Mouse (Mus musculus) thymus, postnatal 0 days (tissue): ENCODE measurements at regions not wholly inside any gene's neighbourhood (a gene's known extent, or its start where the extent isn't known, plus 50 kb on each side); places are given as distances from the start of the nearest gene placed in this dataset.

Source experiments
- DNase-seq: peaks from one replicate; pipeline ENCODE4 v3.0.0-alpha.2; 2015; ENCODE audit warnings: low spot score

DNA sequence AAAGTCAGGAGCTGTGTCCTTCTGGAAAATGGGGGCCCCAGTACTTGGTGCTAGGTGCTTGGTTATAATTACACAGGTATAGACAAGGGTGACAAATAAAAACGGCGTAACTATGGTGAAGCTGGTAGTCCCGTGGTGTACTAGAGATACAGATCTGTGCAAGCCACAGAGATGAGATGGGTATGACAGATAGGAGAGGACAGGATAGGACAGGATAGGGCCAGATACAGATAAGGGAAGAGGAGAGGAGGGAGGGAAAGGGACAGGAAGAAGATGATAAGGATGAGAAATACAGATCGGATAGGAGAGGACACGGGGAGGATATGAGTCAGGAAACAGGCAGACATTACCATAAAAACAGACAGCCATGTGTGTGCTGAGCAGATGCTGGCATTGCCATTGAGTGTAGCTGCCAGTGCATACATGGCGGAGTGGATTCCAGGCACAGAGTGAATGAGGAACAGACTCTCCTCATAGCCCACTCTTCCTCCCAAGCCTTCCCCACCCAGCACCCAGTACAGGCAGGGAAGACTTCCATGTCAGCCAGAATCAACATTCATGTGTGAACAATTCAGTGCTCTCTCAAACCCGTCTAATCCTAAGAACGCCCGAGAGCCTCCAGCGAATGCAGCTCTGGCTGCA lies 231.9 kb upstream of the Cdh4 start:
- DNase-seq = no peak

GRCm38 (mm10) chr2:179216773-179217172 lies 225.5 kb upstream of the Cdh4 start:
- DNase-seq = no peak

DNA sequence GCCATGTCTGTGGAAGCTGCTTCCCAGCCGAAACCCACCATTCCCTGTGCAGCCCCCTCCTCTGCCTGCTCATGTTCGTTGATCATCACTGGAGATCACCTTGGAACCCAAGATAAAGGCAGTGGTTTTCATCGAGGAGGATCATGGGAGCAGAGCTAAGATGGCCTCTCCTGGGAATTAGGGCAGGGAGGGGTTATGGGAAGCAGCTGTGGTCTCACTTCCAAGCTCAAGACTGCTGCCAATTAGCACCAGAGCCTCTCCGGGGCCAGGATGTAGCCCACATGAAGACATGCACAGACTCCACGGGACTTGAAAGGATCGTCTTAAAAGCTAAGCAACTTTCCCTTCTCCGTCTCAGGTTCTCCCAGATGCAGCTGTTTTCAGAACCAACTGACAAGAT lies 214.1 kb upstream of the Cdh4 start:
- no peak for DNase-seq

DNA sequence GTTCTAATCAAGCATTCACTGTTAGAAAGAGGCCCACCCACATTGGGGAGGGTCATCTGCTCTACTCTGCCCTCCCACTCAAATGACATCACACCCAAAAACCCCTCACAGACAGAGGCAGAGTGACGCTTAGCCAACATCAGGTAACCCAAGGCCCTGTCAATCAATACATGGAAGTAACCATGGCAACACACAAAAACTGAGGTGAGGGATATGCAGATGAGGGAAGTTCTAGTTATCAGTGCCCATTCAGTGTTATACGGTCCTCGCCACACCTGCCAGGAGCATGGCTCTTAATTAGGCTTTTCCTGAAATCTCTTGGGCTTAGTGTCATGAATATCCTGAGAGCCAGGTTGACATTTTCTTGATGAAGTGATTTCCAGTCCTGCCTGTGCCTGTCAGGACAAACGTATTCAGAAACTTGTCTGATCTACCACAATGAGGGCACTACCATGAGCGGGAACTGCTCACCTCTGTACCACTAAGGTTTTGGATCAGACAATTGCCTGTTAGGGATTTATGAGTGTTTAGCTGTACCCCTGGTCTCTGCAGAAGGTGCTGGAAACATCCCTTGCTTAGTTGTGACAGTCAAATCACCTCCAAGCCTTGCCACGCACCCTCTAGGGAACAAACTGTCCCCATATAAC lies 210.4 kb upstream of the Cdh4 start:
- no peak for DNase-seq

DNA sequence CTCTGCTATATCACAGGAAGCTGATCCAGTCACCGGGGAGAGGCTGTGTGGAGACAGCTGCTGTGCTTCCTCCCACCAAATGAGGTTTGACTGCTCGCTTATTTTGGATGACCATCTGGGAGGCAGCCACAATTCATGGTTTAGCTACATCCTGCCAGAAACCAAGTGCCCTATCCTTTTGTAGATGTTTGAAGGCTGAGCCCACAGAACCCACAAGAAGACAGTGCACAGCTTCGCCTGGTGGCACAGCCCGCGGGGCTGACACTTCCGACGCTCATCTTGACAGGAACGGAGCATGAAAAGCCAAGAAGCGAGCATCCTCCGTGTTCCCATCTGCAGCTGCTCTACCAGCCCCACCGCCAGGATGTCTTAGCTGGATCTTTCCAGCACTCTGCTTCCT lies 204.1 kb upstream of the Cdh4 start:
- DNase-seq = no peak

DNA sequence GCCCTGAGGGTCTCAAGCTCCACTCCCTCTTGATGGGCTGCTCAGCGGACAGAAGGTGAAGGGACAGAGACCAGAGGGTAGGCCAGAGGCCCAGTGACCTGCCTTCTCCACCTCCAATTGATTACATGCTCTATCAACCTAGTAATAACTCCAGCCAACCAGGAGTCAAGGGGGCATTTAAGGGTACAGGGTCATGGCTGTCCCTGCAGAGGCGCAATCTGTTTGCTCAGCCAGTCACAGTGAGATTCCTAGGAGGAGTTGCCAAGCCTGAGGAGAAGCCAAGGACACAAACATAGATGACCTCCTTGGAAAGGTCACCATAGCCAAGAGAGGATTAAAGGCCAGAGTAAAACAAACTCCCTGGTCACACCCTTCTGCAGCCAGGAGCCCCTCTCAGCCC lies 181.3 kb upstream of the Cdh4 start:
- DNase-seq = no peak

DNA sequence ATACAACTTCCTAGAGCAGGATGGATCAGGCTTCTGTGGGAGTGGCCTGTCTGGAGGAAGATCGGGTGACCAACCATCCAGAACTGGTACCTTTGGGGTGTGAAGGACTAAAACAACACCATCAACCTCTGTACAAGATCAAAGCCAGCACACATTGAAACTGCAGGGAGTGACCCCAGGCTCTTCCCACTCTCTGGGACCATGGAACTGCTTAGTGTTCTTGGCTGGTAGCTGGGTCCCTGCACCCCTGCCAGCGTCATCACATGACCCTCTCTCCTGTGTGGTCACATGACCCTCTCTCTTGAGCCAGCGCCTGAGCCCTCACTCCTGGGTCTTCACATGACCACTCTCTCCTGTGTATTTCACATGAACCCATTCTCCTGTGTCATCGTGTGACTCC lies 178.3 kb upstream of the Cdh4 start:
- DNase-seq = no peak

DNA sequence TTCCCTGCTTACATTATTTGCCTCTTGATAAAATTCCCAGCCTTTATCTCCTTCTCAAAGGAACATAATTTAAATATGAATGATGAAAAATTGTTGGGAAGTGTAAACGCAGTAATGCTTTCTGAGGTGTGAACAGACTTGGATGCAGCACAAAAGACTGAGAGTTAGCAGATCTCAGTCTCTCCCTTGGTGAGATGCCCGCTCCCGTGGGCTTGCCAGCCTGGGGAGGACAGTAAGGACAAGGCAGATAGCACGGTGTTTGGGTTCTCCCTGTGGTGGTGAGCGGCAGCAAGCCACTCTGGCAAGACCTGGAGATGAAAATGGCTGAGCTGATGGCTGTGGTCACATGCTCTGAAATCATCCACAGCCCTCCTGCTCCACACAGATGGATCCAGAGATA lies 176.8 kb upstream of the Cdh4 start:
- DNase-seq = no peak

DNA sequence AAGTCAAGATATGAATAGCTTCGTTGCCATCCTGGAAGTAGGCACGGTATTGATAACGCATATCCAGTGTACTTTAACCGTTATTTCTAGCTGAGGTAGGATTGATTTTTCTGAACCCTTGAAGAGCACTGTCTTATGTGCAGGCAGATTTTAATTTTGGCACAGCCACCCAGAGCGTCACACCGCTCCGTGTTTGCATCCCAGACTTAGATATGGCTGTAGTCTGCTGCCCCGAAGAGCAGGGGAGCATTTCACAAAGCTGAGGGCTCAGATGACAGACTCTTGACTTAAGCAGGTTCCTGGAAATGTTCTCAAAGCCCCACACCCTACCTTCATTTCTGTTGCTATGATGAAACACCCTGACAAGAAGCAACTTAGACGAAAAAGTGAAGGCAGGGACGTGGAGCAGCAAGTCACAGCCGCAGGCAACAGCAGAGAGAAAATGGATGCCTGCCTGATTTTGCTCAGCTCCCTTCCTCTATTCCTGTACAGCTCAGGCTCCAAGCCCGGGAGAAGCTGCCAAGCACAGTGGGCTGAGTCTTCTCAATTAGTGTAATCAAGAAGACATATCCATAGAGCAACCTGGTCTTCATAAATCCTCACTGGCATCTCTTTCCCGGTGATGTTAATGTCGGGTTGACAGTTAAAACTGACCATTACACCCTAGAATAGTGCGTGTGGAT lies 164.9 kb upstream of the Cdh4 start:
- DNase-seq = no peak

- no peak for DNase-seq
Observed at GRCm38 (mm10) chr2:179277887-179278282, 164.3 kb upstream of the Cdh4 start.

DNA sequence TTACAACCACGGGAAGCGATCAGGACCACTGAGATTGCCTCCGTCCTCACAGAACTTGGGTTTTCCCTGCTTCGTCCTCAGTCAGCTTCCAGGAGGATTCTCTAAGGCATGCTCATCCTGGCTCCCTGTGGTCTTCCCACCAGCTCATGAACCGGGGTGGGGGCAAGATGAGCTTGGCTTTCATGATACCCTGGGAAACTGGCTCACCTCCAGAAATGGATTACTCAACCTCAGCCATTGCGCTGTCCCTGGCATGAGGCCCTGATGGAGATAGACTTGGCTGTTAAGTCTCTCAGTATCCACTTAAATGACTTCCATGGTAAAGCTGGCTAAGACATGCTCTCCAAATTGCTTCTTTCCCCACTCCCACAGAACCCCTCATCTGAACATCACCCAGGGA lies 160.0 kb upstream of the Cdh4 start:
- DNase-seq = no peak

GRCm38 (mm10) chr2:179290394-179290793 lies 151.8 kb upstream of the Cdh4 start:
- no peak for DNase-seq

DNA sequence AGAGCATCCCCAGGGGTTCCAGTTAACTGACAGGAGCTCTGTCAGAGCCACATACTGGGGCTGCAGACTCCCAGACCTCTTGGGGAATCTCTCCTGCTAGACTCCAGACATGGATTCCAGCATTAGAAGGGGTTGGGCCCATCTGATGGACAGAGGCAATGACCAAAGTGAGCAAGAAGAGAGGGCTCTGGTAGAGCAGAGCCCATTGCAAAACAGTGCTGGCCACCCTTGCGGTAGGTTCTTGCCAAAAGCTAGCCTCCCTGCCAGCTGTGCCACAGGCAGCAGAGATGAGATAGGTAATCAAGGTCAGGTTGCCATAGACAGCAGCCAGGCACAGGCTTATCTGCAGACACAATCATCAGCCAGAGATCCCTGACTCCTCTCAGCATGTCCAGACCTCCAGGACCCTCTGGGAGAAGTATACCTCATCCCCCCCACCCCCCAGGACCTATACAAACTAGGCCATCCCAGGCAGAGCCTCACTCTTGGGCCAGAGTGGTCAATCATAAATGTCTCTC lies 151.1 kb upstream of the Cdh4 start:
- DNase-seq = no peak

DNA sequence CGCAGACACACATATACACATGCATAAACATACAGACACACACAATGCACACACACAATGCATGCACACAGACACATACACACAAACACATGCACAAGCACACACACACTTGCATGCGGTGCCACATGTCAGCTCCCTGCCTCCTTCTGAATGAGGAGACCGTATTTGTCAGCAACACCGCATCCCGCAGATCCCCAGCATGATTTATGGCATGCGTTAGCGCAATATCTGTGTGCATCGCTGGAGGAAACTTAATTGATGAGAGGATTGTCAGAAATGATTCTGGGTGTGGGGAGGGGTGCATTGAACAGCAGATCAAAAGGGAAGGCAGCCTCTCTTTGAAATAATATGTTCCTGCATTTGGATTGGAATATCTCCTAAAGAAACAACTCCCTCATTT lies 150.3 kb upstream of the Cdh4 start:
- no peak for DNase-seq

DNA sequence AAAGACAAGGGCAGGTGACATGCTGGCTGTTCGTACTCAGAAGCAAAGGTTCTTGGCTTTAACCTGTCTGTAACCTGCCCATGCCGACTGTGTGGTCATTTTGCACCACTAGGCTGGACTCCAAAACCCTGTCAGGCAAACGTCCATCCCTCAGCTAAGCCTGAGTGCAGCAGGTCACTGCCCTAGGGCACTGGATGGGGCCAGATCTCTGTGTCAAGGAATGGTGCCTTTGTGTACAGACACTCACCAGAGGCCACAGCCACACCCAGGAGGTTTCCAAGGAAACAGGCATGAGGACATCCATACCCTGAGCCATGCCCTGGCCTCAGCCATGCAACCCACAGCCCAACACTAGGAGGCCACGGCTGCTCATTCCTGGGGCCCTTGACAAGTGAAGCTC lies 149.7 kb upstream of the Cdh4 start:
- DNase-seq = no peak

GRCm38 (mm10) chr2:179293114-179293513 lies 149.1 kb upstream of the Cdh4 start:
- DNase-seq = no peak

DNA sequence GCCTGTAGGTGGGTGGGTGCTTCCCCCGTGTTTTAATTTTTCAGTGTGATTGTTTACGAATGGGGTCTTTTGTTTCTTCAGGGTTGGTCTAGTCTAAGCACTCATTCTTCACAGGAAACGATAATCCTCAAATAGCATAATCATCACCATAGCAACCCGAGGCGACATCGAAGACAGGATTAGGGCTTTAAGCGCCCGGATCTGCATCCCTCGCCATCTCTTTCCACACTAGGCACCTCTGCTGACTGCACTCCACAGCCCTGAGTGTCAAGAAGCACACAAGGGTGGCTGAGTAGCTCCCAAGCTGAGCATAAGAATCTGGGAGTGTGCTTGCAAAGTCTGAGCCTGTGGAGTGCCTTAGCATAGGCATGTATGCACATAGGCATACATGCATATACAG lies 145.2 kb upstream of the Cdh4 start:
- no peak for DNase-seq

- no peak for DNase-seq
Observed at GRCm38 (mm10) chr2:179303765-179304164, 138.5 kb upstream of the Cdh4 start.

GRCm38 (mm10) chr2:179307286-179307931 lies 134.8 kb upstream of the Cdh4 start:
- no peak for DNase-seq

DNA sequence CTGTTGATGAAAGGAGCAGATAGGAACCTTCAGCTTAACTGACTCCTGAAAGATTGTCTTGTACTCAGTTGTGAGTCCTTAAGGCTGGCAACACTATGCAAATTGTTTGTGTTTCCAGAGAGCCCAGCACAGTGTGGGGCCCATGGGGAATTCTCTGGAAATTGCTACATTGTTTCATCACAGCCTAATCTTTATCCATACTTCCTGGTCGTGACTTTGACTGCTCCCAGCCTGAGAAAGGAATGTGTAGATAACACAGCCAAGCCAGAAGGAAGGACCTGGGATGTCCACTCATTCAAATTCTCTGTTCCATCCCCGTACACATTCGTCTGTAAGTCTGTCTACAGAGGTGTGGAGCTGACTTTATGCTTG lies 134.3 kb upstream of the Cdh4 start:
- DNase-seq = no peak

DNA sequence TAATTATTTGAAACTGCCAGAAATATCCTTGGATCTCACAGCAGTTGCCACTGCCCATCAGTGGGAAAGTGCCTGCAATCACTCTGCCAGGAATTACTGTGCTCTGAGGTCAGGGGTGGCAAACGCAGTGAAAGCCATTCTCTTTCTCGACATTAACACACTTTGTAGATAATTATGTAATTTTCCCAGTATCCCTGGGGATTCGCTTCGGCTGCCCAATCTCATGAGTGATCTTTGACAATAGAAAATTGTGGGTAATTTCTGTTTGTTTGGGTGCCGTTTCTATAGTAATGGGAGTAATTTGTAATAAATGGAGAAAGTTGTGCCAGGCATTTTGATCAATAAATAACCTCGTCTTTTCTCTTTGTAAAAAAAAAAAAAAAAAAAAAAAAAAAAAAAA lies 124.2 kb upstream of the Cdh4 start:
- DNase-seq = no peak

GRCm38 (mm10) chr2:179325242-179325641 lies 117.0 kb upstream of the Cdh4 start:
- DNase-seq = no peak
